Mouse (Mus musculus): ENCODE results near the gene Gm3002. TPM values are rescaled to one million over a fixed set of nuclear protein-coding genes. Genes with fewer than 3 reads are reported as not detected.

Gm3002 gene
- under 1 TPM in 1 of 2 experiments, not detected in 1; 0.15 TPM for polyA plus RNA-seq (2017; shearing (Covaris generic))

DNA sequence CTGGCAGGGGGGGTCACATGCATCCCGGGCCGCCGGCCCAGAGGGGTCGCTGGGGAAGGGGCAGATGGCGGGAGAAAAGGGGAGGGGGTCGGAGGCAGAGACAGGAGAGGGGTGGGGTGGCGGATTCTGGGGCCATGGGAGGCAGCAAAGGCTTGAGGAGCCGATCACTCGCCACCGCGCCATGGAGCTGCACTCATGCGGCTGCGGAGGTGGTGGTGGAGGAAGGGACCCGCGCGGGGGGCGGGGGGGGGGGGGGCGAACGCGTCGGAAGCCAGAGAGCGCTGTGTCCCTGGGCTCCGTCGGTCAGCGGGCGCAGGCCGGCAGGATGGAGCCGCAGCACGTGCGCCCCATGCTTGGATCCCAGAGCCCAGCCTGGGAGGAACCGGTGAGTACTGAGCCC, at the start of gene Gm3002:
TSS of gene Gm3002 (plus strand) at position 301 of the 400 bp plus-strand sequence.

GRCm38 (mm10) chr14:3845945-3846344, 36.1 kb downstream of the Gm3002 start, which contains the start of gene Gm3033:
TSS of gene Gm3033 (plus strand) at chr14:3846245.

GRCm38 (mm10) chr14:3883872-3884271, 74.0 kb downstream of the Gm3002 start, which contains the start of gene Gm2916:
TSS of gene Gm2916 (plus strand) at chr14:3884172.

DNA sequence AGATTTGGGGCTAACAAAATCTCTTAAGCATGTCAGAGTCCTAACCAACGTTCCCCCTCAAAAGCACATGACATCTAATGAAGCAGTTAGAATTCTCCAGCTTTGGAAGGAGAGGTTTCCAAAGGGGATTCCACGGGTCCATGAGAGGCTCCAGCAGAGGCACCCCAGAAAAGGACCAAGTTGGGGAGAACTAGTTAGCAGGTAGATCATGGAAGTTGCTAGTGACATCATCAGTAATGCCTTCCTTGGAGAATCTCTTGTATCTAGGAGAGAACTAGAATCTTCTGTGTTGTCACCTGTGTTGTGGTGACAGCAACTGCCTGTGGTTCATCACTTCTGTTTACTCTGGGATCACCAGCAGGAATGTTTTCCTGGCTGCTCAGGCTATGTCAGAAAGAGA, 121.6 kb downstream of the Gm3002 start, which contains the start of gene Gm3029:
TSS of gene Gm3029 (plus strand) at position 301 of the 400 bp plus-strand sequence.

GRCm38 (mm10) chr14:3963247-3963646, 153.4 kb downstream of the Gm3002 start, which contains the start of gene Gm3095:
TSS of gene Gm3095 (plus strand) at chr14:3963547.

GRCm38 (mm10) chr14:3998094-3998493, 188.2 kb downstream of the Gm3002 start, which contains the start of gene Gm3099:
TSS of gene Gm3099 (plus strand) at chr14:3998394.

Other genes starting within 250 kb of the Gm3002 start
- gene Gm3012, start 175.6 kb upstream of the Gm3002 start, polyA plus RNA-seq (2017; shearing (Covaris generic)): not detected
- 1 to 10 TPM; 1.5 to 3.4 TPM for gene Gm3020, start 158.0 kb upstream of the Gm3002 start, polyA plus RNA-seq (2017; shearing (Covaris generic))
- not detected for gene Gm3043, start 121.3 kb upstream of the Gm3002 start, polyA plus RNA-seq (2017; shearing (Covaris generic))
- under 1 TPM in 1 of 2 experiments, not detected in 1; 0.21 TPM for gene Gm3033, start 36.2 kb downstream of the Gm3002 start, polyA plus RNA-seq (2017; shearing (Covaris generic))
- not detected for gene Gm2916, start 74.1 kb downstream of the Gm3002 start, polyA plus RNA-seq (2017; shearing (Covaris generic))
- gene Gm3029, start 121.7 kb downstream of the Gm3002 start, polyA plus RNA-seq (2017; shearing (Covaris generic)): not detected
- under 1 TPM in 1 of 2 experiments, not detected in 1; 0.34 TPM for gene Gm3095, start 153.5 kb downstream of the Gm3002 start, polyA plus RNA-seq (2017; shearing (Covaris generic))
- gene Gm3099, start 188.3 kb downstream of the Gm3002 start, polyA plus RNA-seq (2017; shearing (Covaris generic)): not detected
- under 1 TPM; 0.20 to 1.00 TPM for gene Gm5796, start 213.9 kb downstream of the Gm3002 start, polyA plus RNA-seq (2017; shearing (Covaris generic))

All from activated CD4-positive, CD25-positive, alpha-beta regulatory T cell (primary cell).